Mouse (Mus musculus): ENCODE measurements around the gene Rps19bp1.

Rps19bp1 gene

GRCm38 (mm10) chr15:80256656-80257601 lies 7.2 kb downstream of the Rps19bp1 start:
- no peak for DNase-seq (ENCODE audit: low spot score in 2 of 2)

DNA sequence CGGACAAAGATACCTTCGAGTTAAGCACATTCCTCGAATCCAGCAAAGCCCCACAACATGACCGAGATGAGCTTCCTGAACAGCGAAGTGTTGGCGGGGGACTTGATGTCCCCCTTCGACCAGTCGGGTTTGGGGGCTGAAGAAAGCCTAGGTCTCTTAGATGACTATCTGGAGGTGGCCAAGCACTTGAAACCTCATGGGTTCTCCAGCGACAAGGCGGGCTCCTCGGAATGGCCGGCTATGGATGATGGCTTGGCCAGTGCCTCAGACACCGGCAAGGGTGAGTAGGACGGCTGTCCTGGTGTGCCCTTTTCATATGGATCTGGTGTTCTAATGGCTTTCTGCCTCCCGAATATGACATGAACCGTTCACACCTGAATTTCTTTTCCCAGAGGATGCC lies 7.9 kb downstream of the Rps19bp1 start:
- DNase-seq (ENCODE audit: low spot score in 2 of 2), result no peak

- peak; percentile 82 to 86 for DNase-seq (ENCODE audit: low spot score in 2 of 2)
These were observed 8.4 kb downstream of the Rps19bp1 start for GRCm38 (mm10) chr15:80255646-80256121.

DNA sequence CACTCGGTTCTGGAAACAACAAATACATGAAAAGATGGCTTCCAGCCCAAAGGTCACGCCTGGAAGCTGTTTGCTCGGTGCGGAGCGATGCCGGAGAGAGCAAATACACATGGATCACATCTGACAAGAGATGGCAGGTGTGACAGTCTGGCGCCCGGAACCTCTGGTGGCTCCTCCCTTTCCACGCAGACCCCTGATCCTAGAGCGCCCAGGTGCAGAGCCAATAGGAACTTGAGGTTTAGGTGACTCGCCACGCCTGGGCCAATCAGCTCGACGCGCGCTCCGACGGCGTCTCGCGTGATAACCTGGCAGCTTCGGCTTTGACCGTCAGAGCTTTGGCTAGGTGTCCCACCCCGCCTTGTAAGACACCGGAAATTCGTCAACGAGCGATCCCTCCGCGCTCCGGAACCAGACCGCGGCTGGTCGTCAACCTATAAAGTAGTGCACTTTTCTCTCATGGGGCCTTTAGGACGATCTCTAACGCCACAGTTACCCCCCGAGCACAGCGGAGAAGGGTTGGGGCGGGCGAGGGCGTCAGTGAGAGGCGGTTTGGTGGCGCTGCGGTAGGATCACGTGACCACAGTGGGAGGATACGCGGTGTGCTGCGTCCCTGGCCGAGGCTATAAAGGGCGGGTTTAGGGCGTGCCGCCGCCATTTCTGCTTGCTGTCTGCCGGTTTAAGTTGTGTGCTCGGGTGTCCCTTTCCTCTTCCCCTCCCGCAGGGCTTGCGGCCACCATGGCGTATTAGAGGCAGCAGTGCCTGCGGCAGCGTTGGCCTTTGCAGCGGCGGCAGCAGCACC lies 9.1 kb downstream of the Rps19bp1 start, which contains the start of gene Atf4:
TSS of gene Atf4 (plus strand) at position 338 of the 799 bp plus-strand sequence.
- peak; percentile 99 for DNase-seq (ENCODE audit: low spot score in 2 of 2)

- no peak for DNase-seq (ENCODE audit: low spot score in 2 of 2)
These were observed 9.9 kb downstream of the Rps19bp1 start for GRCm38 (mm10) chr15:80254207-80254606.

DNA sequence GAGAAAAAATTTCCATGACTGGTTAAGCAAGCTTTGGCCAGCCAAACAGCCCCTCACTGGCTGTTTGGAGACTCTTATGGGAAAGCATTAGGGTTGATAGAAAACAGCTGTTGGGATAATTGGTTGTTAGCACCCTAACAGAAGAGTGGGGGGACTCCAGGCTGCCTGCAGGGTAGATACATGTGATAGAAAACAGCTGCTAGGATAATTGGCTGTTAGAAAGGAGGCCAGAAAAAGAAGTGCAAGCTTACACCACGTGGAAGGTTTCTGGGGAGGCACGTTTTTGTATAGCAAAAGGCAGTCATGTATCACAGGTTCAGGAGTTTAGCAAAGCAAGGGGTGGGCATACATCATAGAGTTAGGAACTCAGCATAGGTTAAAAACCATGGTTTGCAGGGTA lies 10.6 kb downstream of the Rps19bp1 start:
- DNase-seq (ENCODE audit: low spot score in 2 of 2), result no peak

DNA sequence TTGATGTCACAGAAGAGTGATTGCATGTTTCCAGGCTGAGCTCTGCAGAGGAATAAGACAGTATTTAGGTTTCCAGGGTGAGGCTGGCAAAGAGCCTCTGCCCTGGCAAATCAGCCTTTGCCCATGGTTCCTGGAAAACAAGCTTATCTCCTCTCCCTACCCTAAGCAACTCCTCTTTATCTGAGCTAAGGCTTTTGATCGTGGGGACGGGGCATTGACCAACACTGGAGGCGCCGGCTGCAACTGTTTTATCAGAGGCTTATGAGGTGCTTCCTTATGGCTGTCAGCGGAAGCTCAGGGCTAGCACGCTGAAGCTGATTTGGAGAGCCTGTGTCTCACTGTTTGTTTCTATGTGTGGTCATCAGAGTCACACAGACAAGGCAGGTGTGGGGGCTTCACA lies 13.5 kb downstream of the Rps19bp1 start:
- no peak for DNase-seq (ENCODE audit: low spot score in 2 of 2)

- DNase-seq (ENCODE audit: low spot score in 2 of 2), result no peak
These were observed 14.4 kb downstream of the Rps19bp1 start for GRCm38 (mm10) chr15:80249672-80250071.

- DNase-seq (ENCODE audit: low spot score in 2 of 2), result no peak
These were observed 15.5 kb downstream of the Rps19bp1 start for GRCm38 (mm10) chr15:80248596-80248995.

- no peak for DNase-seq (ENCODE audit: low spot score in 2 of 2)
These were observed 16.0 kb downstream of the Rps19bp1 start for GRCm38 (mm10) chr15:80248135-80248534.

DNA sequence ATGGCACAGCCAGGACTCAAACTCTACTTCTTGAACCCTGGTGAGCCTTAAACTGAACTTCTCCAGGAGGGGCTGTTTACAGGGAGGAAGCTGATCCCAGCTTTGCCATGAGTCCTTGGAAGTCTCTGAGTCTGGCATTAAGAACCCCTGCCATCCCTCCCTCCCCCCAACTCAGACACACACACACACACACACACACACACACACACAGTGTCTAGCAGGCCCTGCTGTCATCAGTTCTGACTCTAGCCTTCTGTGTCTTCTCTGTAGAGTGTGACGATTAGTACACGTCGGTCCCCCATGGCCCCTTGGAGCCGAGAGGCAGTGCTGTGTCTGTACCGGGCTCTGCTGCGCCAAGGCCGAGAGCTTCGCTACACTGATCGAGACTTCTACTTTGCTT lies 28.6 kb downstream of the Rps19bp1 start, which contains the start of gene AC140267.1:
TSS of gene AC140267.1 (plus strand) at position 301 of the 400 bp plus-strand sequence.
- no peak for DNase-seq (ENCODE audit: low spot score in 2 of 2)

GRCm38 (mm10) chr15:80233733-80234509 lies 30.2 kb downstream of the Rps19bp1 start, which contains the start of gene Mief1:
Mief1 (plus strand) TSS chr15:80234018.
- DNase-seq (ENCODE audit: low spot score in 2 of 2), result peak; percentile 97 to 98

DNA sequence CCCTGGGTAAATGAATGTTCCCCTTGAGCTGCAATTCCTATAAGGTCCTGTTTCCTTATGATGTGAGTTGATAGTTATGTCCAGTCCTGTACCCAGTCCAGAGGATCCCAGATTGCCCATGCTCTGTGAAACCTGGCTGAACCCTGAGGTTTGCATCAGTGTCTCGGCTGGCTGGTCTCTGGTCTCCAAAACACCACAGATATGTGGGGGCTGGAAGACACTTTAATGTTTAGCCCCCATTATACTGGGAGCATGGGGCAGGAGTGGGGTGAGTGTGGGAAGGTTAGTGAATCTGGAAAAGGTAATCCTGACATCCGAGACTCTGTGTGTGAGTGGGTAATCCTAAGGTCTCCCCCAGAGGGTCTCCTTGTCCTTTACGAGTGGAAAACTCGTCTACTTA lies 31.1 kb downstream of the Rps19bp1 start:
- DNase-seq (ENCODE audit: low spot score in 2 of 2), result no peak

DNA sequence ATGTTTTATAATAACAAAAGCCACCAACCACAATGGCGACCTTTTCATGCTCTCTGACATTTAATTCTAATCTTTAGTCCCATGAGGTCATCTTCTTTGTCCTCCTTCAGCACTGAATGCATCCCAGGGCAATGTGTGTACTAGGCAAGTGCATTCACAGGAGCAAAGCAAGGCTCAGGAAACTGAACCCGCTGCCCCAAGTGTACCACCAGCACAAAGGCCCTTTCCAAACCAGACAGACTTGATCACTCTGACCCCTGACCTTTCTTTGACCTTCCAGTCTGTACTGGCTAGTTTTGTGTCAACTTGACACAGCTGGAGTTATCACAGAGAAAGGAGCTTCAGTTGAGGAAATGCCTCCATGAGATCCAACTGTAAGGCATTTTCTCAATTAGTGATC lies 31.8 kb downstream of the Rps19bp1 start:
- DNase-seq (ENCODE audit: low spot score in 2 of 2), result no peak

DNA sequence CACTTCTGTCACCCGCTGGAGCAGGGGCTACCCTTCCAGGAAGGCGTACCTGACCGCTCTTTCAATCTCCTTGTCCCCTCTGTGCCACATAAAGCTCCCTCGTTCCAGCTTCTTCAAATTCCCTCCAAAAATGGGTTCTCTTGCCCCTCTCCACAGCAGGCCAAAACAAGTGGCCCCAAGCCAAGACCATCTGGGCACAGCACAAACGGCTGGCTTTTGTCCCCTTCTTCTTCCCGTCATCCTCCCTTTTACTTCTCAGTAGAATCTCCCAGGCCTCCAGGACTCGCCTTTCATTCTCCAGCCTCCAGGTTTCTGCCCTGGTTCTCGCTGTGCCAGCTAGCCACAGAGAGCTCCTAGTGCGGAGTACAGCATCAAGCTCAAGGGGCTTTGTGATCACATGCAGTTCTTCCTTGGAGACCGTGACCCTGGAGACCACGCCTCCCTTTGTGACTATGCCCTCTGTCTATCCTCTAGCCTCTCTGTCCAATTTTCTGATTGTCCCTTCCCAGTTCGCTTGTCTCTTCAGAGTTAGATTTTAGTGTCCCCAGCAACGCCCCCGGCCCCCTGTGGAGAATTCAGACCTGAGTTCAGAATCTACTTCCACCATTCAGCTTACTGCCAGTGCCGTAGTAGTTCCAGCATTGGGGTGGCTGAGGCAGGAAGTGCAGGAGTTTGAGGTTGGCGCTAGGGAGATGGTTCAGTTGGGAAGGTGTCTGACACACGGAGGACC lies 35.9 kb downstream of the Rps19bp1 start:
- no peak for DNase-seq (ENCODE audit: low spot score in 2 of 2)

- DNase-seq (ENCODE audit: low spot score in 2 of 2), result peak in 1 of 2 experiments; percentile 24
These were observed 38.3 kb downstream of the Rps19bp1 start for GRCm38 (mm10) chr15:80225796-80226195.

- DNase-seq (ENCODE audit: low spot score in 2 of 2), result peak in 1 of 2 experiments; percentile 36
These were observed 38.9 kb downstream of the Rps19bp1 start for GRCm38 (mm10) chr15:80225208-80225607.

- no peak for DNase-seq (ENCODE audit: low spot score in 2 of 2)
These were observed 40.4 kb downstream of the Rps19bp1 start for GRCm38 (mm10) chr15:80223751-80224150.

- DNase-seq (ENCODE audit: low spot score in 2 of 2), result no peak
These were observed 43.1 kb downstream of the Rps19bp1 start for GRCm38 (mm10) chr15:80221031-80221430.

Data from heart, adult 9 months (tissue).